In the genomic region with DNA sequence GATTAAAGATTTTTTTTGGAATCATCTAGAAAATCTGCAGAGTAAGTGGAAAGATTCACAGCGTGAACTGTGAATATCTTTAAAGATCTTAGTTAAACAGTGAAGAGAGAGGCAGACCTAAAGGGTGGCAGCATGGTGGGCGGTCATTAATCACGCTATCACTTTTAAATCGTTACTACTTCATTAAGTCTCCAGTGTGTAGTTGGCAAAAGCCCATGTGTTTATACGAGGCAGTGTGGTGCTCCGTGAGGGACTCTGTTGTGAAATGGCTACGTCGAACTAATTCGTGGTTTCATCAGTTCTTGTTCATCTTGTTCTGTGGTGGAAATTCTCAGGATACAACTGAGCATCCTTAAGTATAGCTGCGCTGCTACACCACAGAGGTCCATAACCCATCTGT, we compare ENCODE assay signal across 21 mouse cellular contexts.
A peak's percentile ranks its signal among the peaks of the same experiment; 100 is the strongest.
DNase-seq lines count a peak whose midpoint lies in the region; ATAC-seq and TF ChIP-seq lines count a peak whose summit lies in the region.
"Had no signal": no experiment of that assay in that cellular context is flagged by ENCODE, and none has a peak within 500 bp of the region (broad histone marks: within the 10 kb centered on the region; RNA-seq: fewer than 3 reads in every experiment).

No protein-coding gene starts in this region.

- no peak for TF ChIP-seq CTCF in brain, embryonic 14.5 days (IDR thresholded peaks at IDR 0.05; ENCODE audit: borderline replicate concordance, extremely low read depth, insufficient read depth, insufficient read length)

- H3K4me2 ChIP-seq in forebrain, embryonic 14.5 days (ENCODE audit: low read length) = no peak overlapping the region
- no peak overlapping the region for H3K4me2 ChIP-seq in forebrain, embryonic 12.5 days
- H3K4me2 ChIP-seq in hindbrain, embryonic 11.5 days (replicated peaks; ENCODE audit: low read depth, low read length) = no peak overlapping the region
- H3K4me2 ChIP-seq in hindbrain, embryonic 14.5 days (replicated peaks) = no peak overlapping the region
- H3K4me2 ChIP-seq: embryonic facial prominence, embryonic 13.5 days; embryonic facial prominence, embryonic 15.5 days had no signal

- DNase-seq in forebrain, embryonic 14.5 days (ENCODE audit: low spot score) = peak; percentile 55
- peak; percentile 3 for DNase-seq in hindbrain, embryonic 11.5 days (ENCODE audit: low spot score)
- no peak for DNase-seq in hindbrain, embryonic 14.5 days (ENCODE audit: low spot score)
- peak; percentile 72 for DNase-seq in brain, embryonic 14.5 days (ENCODE audit: low read depth)
- no peak for DNase-seq in spleen, postnatal 14 days (ENCODE audit: low spot score in 2 of 2)
- DNase-seq: adrenal gland, adult 2 months; adrenal gland, postnatal 10 days; adrenal gland, postnatal 25 days; cerebellum, adult 11 months; cerebellum, adult 18-20 months; cerebellum, adult 8-10 months; cerebellum, adult 9-11 months; cerebellum, postnatal 14 days; cerebellum, postnatal 36 days; embryo, embryonic 11 days had no signal

- no peaks in the 10 kb centered on the region for H3K36me3 ChIP-seq in forebrain, embryonic 14.5 days (ENCODE audit: control insufficient read depth, insufficient read depth, low read length)
- no peaks in the 10 kb centered on the region for H3K36me3 ChIP-seq in forebrain, embryonic 12.5 days (replicated peaks)
- H3K36me3 ChIP-seq in hindbrain, embryonic 11.5 days (ENCODE audit: control insufficient read depth, insufficient read depth, low read length) = no peaks in the 10 kb centered on the region
- no peaks in the 10 kb centered on the region for H3K36me3 ChIP-seq in hindbrain, embryonic 14.5 days (replicated peaks; ENCODE audit: control insufficient read depth, insufficient read depth)
- H3K36me3 ChIP-seq: embryonic facial prominence, embryonic 13.5 days; embryonic facial prominence, embryonic 15.5 days; forebrain, embryonic 10.5 days had no signal

- no peak overlapping the region for H3K4me3 ChIP-seq in forebrain, embryonic 14.5 days (ENCODE audit: low read depth, low read length)
- H3K4me3 ChIP-seq in forebrain, embryonic 12.5 days (replicated peaks) = no peak overlapping the region
- no peak overlapping the region for H3K4me3 ChIP-seq in hindbrain, embryonic 11.5 days (ENCODE audit: low read depth, low read length)
- no peak overlapping the region for H3K4me3 ChIP-seq in hindbrain, embryonic 14.5 days (replicated peaks; ENCODE audit: low read length)
- H3K4me3 ChIP-seq: embryonic facial prominence, embryonic 13.5 days; embryonic facial prominence, embryonic 15.5 days; erythroblast, embryonic 14.5 days; forebrain, embryonic 10.5 days had no signal

- H3K9me3 ChIP-seq in forebrain, embryonic 14.5 days (replicated peaks; ENCODE audit: control insufficient read depth, low read length) = no peaks in the 10 kb centered on the region
- peaks cover 6% of the 10 kb centered on the region; the same call in 1 of the 2 replicates for H3K9me3 ChIP-seq in forebrain, embryonic 12.5 days
- 0 out of 2 replicates have a peak, but pooled peaks cover 3% of the 10 kb centered on the region for H3K9me3 ChIP-seq in hindbrain, embryonic 11.5 days (ENCODE audit: control insufficient read depth, low read length)
- H3K9me3 ChIP-seq in hindbrain, embryonic 14.5 days (ENCODE audit: control insufficient read depth, low read length) = 0 out of 2 replicates have a peak, but pooled peaks cover 3% of the 10 kb centered on the region
- H3K9me3 ChIP-seq: embryonic facial prominence, embryonic 13.5 days; embryonic facial prominence, embryonic 15.5 days had no signal

- peaks cover 9% of the 10 kb centered on the region; the same call in 1 of the 2 replicates for H3K4me1 ChIP-seq in forebrain, embryonic 14.5 days (ENCODE audit: control insufficient read depth, insufficient read depth, low read length)
- H3K4me1 ChIP-seq in forebrain, embryonic 12.5 days = peaks cover 9% of the 10 kb centered on the region
- H3K4me1 ChIP-seq in hindbrain, embryonic 11.5 days (replicated peaks; ENCODE audit: control insufficient read depth, insufficient read depth, low read length) = peaks cover 3% of the 10 kb centered on the region; the same call in 1 of the 2 replicates
- H3K4me1 ChIP-seq in hindbrain, embryonic 14.5 days (replicated peaks; ENCODE audit: control insufficient read depth, insufficient read depth, low read length) = peaks cover 6% of the 10 kb centered on the region; the same call in 1 of the 2 replicates
- H3K4me1 ChIP-seq: embryonic facial prominence, embryonic 13.5 days; embryonic facial prominence, embryonic 15.5 days had no signal

- WGBS in forebrain, embryonic 14.5 days = 29% methylated on average over 10 of the region's 10 CpGs
- WGBS in forebrain, embryonic 12.5 days = 57% methylated on average over 10 of the region's 10 CpGs
- WGBS in hindbrain, embryonic 11.5 days = 75% methylated on average over 10 of the region's 10 CpGs
- WGBS in hindbrain, embryonic 14.5 days = 58% methylated on average over 10 of the region's 10 CpGs

- ATAC-seq in forebrain, embryonic 14.5 days = no peak
- no peak for ATAC-seq in forebrain, embryonic 12.5 days (ENCODE audit: low FRiP score)
- ATAC-seq in hindbrain, embryonic 11.5 days (ENCODE audit: low FRiP score) = no peak
- no peak for ATAC-seq in hindbrain, embryonic 14.5 days (ENCODE audit: low FRiP score)
- no peak for ATAC-seq in erythroid progenitor cell, adult 5-6 weeks (replicated peaks; ENCODE audit: low FRiP score, poor library complexity, severe bottlenecking)

- no peak for TF ChIP-seq POLR2A in brain, embryonic 14.5 days (IDR thresholded peaks at IDR 0.05; ENCODE audit: borderline replicate concordance, extremely low read depth, insufficient read depth, insufficient read length, poor library complexity, severe bottlenecking)

- H3K27me3 ChIP-seq in forebrain, embryonic 14.5 days (replicated peaks; ENCODE audit: control insufficient read depth, insufficient read depth, low read length) = no peaks in the 10 kb centered on the region
- H3K27me3 ChIP-seq in forebrain, embryonic 12.5 days = no peaks in the 10 kb centered on the region
- no peaks in the 10 kb centered on the region for H3K27me3 ChIP-seq in hindbrain, embryonic 11.5 days (ENCODE audit: control insufficient read depth, insufficient read depth, low read length)
- no peaks in the 10 kb centered on the region for H3K27me3 ChIP-seq in hindbrain, embryonic 14.5 days (ENCODE audit: control insufficient read depth, insufficient read depth, low read length)
- H3K27me3 ChIP-seq: embryonic facial prominence, embryonic 13.5 days; embryonic facial prominence, embryonic 15.5 days had no signal

- H3K9ac ChIP-seq in forebrain, embryonic 14.5 days (ENCODE audit: low read length) = no peak overlapping the region
- H3K9ac ChIP-seq in forebrain, embryonic 12.5 days = no peak overlapping the region
- no peak overlapping the region for H3K9ac ChIP-seq in hindbrain, embryonic 11.5 days (ENCODE audit: low read depth, low read length)
- no peak overlapping the region for H3K9ac ChIP-seq in hindbrain, embryonic 14.5 days
- H3K9ac ChIP-seq: embryonic facial prominence, embryonic 13.5 days; embryonic facial prominence, embryonic 15.5 days had no signal

- H3K27ac ChIP-seq in forebrain, embryonic 14.5 days (ENCODE audit: low read depth, low read length) = no peak overlapping the region
- H3K27ac ChIP-seq in forebrain, embryonic 12.5 days = no peak overlapping the region
- H3K27ac ChIP-seq in hindbrain, embryonic 11.5 days (ENCODE audit: low read depth, low read length) = no peak overlapping the region
- no peak overlapping the region for H3K27ac ChIP-seq in hindbrain, embryonic 14.5 days
- H3K27ac ChIP-seq: embryonic facial prominence, embryonic 13.5 days; embryonic facial prominence, embryonic 15.5 days; forebrain, embryonic 10.5 days had no signal

Comparison
In these comparisons a context has a peak if more than half of its experiments do, and no peak if none do; other contexts are left out.
1. DNase-seq: peak in forebrain, embryonic 14.5 days (single experiment), hindbrain, embryonic 11.5 days (single experiment) and brain, embryonic 14.5 days (single experiment); none in hindbrain, embryonic 14.5 days (single experiment) and spleen, postnatal 14 days (0 of 2).